Mouse (Mus musculus): ENCODE data around the gene Sfxn5. TPM values are rescaled to one million over a fixed set of nuclear protein-coding genes. Genes with fewer than 3 reads are reported as not detected.

Gene Sfxn5
- polyA plus RNA-seq, 1 experiment: 2.0 TPM

DNA sequence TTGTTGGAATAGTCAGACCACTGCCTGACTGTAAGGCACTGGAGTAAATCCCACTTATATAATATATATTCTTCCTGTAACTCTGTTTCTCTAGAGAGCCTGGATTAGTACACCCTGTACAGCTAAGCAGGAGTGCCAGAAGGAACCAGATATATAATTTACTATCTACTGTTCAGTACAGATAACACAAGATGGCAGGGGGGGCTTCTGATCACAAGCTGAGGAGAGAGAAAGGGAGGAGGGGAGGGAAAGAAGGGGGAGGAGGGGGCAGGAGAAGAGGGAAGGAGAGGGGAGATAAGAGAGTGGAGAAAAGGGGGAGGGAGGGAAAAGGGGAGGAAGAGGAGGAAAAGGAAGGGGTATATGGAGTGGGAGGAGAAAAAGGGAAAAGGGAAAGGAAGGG is 27.4 kb downstream of the Sfxn5 start:
- H3K79me2 ChIP-seq (ENCODE audit: control insufficient read depth, insufficient read depth): no peaks in the 10 kb centered on the region
- H3K36me3 ChIP-seq (ENCODE audit: control insufficient read depth, insufficient read depth): no peaks in the 10 kb centered on the region
- H3K4me3 ChIP-seq: no peak overlapping the region
- no peak for TF ChIP-seq MAX (IDR thresholded peaks at IDR 0.05; ENCODE audit: low read depth)
- no peak overlapping the region for H3K4me2 ChIP-seq (ENCODE audit: low read depth)
- no peak overlapping the region for H3ac ChIP-seq (ENCODE audit: control insufficient read depth, insufficient read length)
- H3K27me3 ChIP-seq (ENCODE audit: control insufficient read depth, insufficient read depth, insufficient read length): no peaks in the 10 kb centered on the region

- Histone ChIP-seq H3K27me3 (ENCODE audit: control insufficient read depth, insufficient read depth, insufficient read length) (no peaks in the 10 kb centered on the region), H3ac (ENCODE audit: control insufficient read depth, insufficient read length) (no peak overlapping the region), H3K4me3 (no peak overlapping the region), H3K36me3 (ENCODE audit: control insufficient read depth, insufficient read depth) (no peaks in the 10 kb centered on the region), H3K79me2 (ENCODE audit: control insufficient read depth, insufficient read depth) (no peaks in the 10 kb centered on the region), H3K4me2 (ENCODE audit: low read depth) (no peak overlapping the region)
- TF ChIP-seq MYOG (IDR thresholded peaks at IDR 0.05; ENCODE audit: control insufficient read depth in 1 of 3, insufficient read depth in 1 of 3, insufficient read length in 2 of 3, low read depth in 2 of 3) (no peak), TCF12 (IDR thresholded peaks at IDR 0.05; ENCODE audit: insufficient read depth, poor library complexity, severe bottlenecking) (no peak), REST (IDR thresholded peaks at IDR 0.05; ENCODE audit: insufficient read depth, insufficient read length) (no peak), CEBPB (IDR thresholded peaks at IDR 0.05; ENCODE audit: insufficient read depth, poor library complexity, severe bottlenecking) (no peak), SRF (IDR thresholded peaks at IDR 0.05; ENCODE audit: control insufficient read depth, insufficient read length, low read depth) (no peak), MAX (IDR thresholded peaks at IDR 0.05; ENCODE audit: low read depth) (no peak), POLR2A (IDR thresholded peaks at IDR 0.05; ENCODE audit: insufficient read length, low read depth) (no peak), TCF3 (IDR thresholded peaks at IDR 0.05; ENCODE audit: insufficient read length, low read depth) (no peak), POLR2AphosphoS2 (IDR thresholded peaks at IDR 0.05; ENCODE audit: insufficient read length, low read depth) (no peak), E2F4 (IDR thresholded peaks at IDR 0.05; ENCODE audit: insufficient read depth) (no peak)
Measured at GRCm38 (mm10) chr6:85304966-85305365, 28.3 kb downstream of the Sfxn5 start.

- no peak overlapping the region for H3K4me3 ChIP-seq
- no peaks in the 10 kb centered on the region for H3K79me2 ChIP-seq (ENCODE audit: control insufficient read depth, insufficient read depth)
- H3K4me2 ChIP-seq (ENCODE audit: low read depth): no peak overlapping the region
- H3K27me3 ChIP-seq (ENCODE audit: control insufficient read depth, insufficient read depth, insufficient read length): no peaks in the 10 kb centered on the region
- H3ac ChIP-seq (ENCODE audit: control insufficient read depth, insufficient read length): no peak overlapping the region
- TF ChIP-seq SRF (IDR thresholded peaks at IDR 0.05; ENCODE audit: control insufficient read depth, insufficient read length, low read depth) (no peak), E2F4 (IDR thresholded peaks at IDR 0.05; ENCODE audit: insufficient read depth) (no peak), POLR2A (IDR thresholded peaks at IDR 0.05; ENCODE audit: insufficient read length, low read depth) (no peak), TCF12 (IDR thresholded peaks at IDR 0.05; ENCODE audit: insufficient read depth, poor library complexity, severe bottlenecking) (no peak), USF1 (IDR thresholded peaks at IDR 0.05; ENCODE audit: low read depth) (no peak), REST (IDR thresholded peaks at IDR 0.05; ENCODE audit: insufficient read depth, insufficient read length) (no peak), TCF3 (IDR thresholded peaks at IDR 0.05; ENCODE audit: insufficient read length, low read depth) (no peak), MYOD1 (IDR thresholded peaks at IDR 0.05; ENCODE audit: control insufficient read depth in 1 of 3, insufficient read length in 2 of 3, low read depth in 2 of 3) (no peak), MAX (IDR thresholded peaks at IDR 0.05; ENCODE audit: low read depth) (no peak), MYOG (IDR thresholded peaks at IDR 0.05; ENCODE audit: control insufficient read depth in 1 of 3, insufficient read depth in 1 of 3, insufficient read length in 2 of 3, low read depth in 2 of 3) (no peak), POLR2AphosphoS2 (IDR thresholded peaks at IDR 0.05; ENCODE audit: insufficient read length, low read depth) (no peak), CEBPB (IDR thresholded peaks at IDR 0.05; ENCODE audit: insufficient read depth, poor library complexity, severe bottlenecking) (no peak)
- H3K36me3 ChIP-seq (ENCODE audit: control insufficient read depth, insufficient read depth): no peaks in the 10 kb centered on the region
Measured at GRCm38 (mm10) chr6:85302326-85303055, 30.7 kb downstream of the Sfxn5 start.

- Histone ChIP-seq H3K4me2 (ENCODE audit: low read depth) (peak overlapping the region; percentile 36), H3K79me2 (ENCODE audit: control insufficient read depth, insufficient read depth) (no peaks in the 10 kb centered on the region), H3ac (ENCODE audit: control insufficient read depth, insufficient read length) (no peak overlapping the region), H3K27me3 (ENCODE audit: control insufficient read depth, insufficient read depth, insufficient read length) (no peaks in the 10 kb centered on the region), H3K4me3 (no peak overlapping the region), H3K36me3 (ENCODE audit: control insufficient read depth, insufficient read depth) (no peaks in the 10 kb centered on the region)
- TF ChIP-seq TCF3 (IDR thresholded peaks at IDR 0.05; ENCODE audit: insufficient read length, low read depth): no peak
- no peak for TF ChIP-seq CEBPB (IDR thresholded peaks at IDR 0.05; ENCODE audit: insufficient read depth, poor library complexity, severe bottlenecking)
- no peak for TF ChIP-seq USF1 (IDR thresholded peaks at IDR 0.05; ENCODE audit: low read depth)
- no peak for TF ChIP-seq POLR2A (IDR thresholded peaks at IDR 0.05; ENCODE audit: insufficient read length, low read depth)
Measured at GRCm38 (mm10) chr6:85295384-85296167, 37.6 kb downstream of the Sfxn5 start.

- Histone ChIP-seq H3K36me3 (ENCODE audit: control insufficient read depth, insufficient read depth) (no peaks in the 10 kb centered on the region), H3K4me3 (no peak overlapping the region), H3K4me2 (ENCODE audit: low read depth) (no peak overlapping the region), H3K27me3 (ENCODE audit: control insufficient read depth, insufficient read depth, insufficient read length) (no peaks in the 10 kb centered on the region), H3K79me2 (ENCODE audit: control insufficient read depth, insufficient read depth) (no peaks in the 10 kb centered on the region), H3ac (ENCODE audit: control insufficient read depth, insufficient read length) (no peak overlapping the region)
- TF ChIP-seq REST (IDR thresholded peaks at IDR 0.05; ENCODE audit: insufficient read depth, insufficient read length) (no peak), USF1 (IDR thresholded peaks at IDR 0.05; ENCODE audit: low read depth) (no peak), POLR2AphosphoS2 (IDR thresholded peaks at IDR 0.05; ENCODE audit: insufficient read length, low read depth) (no peak), MYOD1 (IDR thresholded peaks at IDR 0.05; ENCODE audit: control insufficient read depth in 1 of 3, insufficient read length in 2 of 3, low read depth in 2 of 3) (no peak), CEBPB (IDR thresholded peaks at IDR 0.05; ENCODE audit: insufficient read depth, poor library complexity, severe bottlenecking) (no peak), POLR2A (IDR thresholded peaks at IDR 0.05; ENCODE audit: insufficient read length, low read depth) (no peak), MYOG (IDR thresholded peaks at IDR 0.05; ENCODE audit: control insufficient read depth in 1 of 3, insufficient read depth in 1 of 3, insufficient read length in 2 of 3, low read depth in 2 of 3) (no peak), SRF (IDR thresholded peaks at IDR 0.05; ENCODE audit: control insufficient read depth, insufficient read length, low read depth) (no peak), E2F4 (IDR thresholded peaks at IDR 0.05; ENCODE audit: insufficient read depth) (no peak), TCF3 (IDR thresholded peaks at IDR 0.05; ENCODE audit: insufficient read length, low read depth) (no peak), TCF12 (IDR thresholded peaks at IDR 0.05; ENCODE audit: insufficient read depth, poor library complexity, severe bottlenecking) (no peak)
Measured at GRCm38 (mm10) chr6:85294004-85294379, 39.2 kb downstream of the Sfxn5 start.
